ENCODE assay signal across 8 mouse cellular contexts in the genomic region with DNA sequence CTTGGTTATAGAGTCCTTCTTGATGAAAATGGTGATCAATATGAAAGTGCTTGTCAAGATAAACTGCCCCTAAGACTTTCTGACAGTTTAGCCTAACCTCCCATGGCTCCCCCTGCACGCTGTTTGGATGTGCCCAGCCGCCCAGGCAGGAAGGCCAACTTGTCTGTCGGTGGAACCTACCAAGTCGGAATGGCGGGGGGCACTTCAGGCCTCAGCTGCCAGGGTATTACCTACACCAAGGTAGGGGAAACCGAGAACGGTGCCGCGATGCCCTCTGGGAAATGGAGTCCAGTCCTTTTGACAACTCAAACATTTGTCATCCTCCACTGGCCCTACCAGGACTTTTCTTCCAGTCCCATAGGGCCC. TPM values are rescaled to one million over a fixed set of nuclear protein-coding genes. Genes with fewer than 3 reads are reported as not detected.
DNase-seq lines count a peak whose midpoint lies in the region; ATAC-seq and TF ChIP-seq lines count a peak whose summit lies in the region.

No protein-coding gene starts in this region.

- H3K4me3 ChIP-seq in G1E (ENCODE audit: low read depth, low read length) = peak overlapping the region; percentile 85
- H3K4me3 ChIP-seq in forebrain, embryonic 16.5 days (replicated peaks; ENCODE audit: low read length) = peak overlapping the region; percentile 96
- peak overlapping the region; percentile 80 for H3K4me3 ChIP-seq in lung, embryonic 15.5 days

- peak overlapping the region; percentile 98 for H3K4me2 ChIP-seq in forebrain, embryonic 16.5 days (ENCODE audit: low read length)
- H3K4me2 ChIP-seq in lung, embryonic 15.5 days = peak overlapping the region; percentile 84

- H3K36me3 ChIP-seq in G1E (replicated peaks) = peaks cover 15% of the 10 kb centered on the region
- H3K36me3 ChIP-seq in forebrain, embryonic 16.5 days (ENCODE audit: control insufficient read depth, insufficient read depth) = no peaks in the 10 kb centered on the region
- H3K36me3 ChIP-seq in lung, embryonic 15.5 days = no peaks in the 10 kb centered on the region

- no peak for TF ChIP-seq CTCF in G1E (IDR thresholded peaks at IDR 0.05; ENCODE audit: low read depth, low read length)

- no peaks in the 10 kb centered on the region for H3K9me3 ChIP-seq in G1E (replicated peaks)
- no peaks in the 10 kb centered on the region for H3K9me3 ChIP-seq in forebrain, embryonic 16.5 days (ENCODE audit: control insufficient read depth, low read length)
- H3K9me3 ChIP-seq in lung, embryonic 15.5 days = no peaks in the 10 kb centered on the region

- peak; percentile 81 for ATAC-seq in G1E (ENCODE audit: extremely low read depth, insufficient number of reproducible peaks, low FRiP score, poor library complexity, severe bottlenecking)
- ATAC-seq in forebrain, embryonic 16.5 days = peak; percentile 96
- ATAC-seq in lung, embryonic 15.5 days (ENCODE audit: borderline replicate concordance, extremely low read depth, low FRiP score, low TSS enrichment) = peak; percentile 95

- peaks cover 41% of the 10 kb centered on the region for H3K4me1 ChIP-seq in G1E (ENCODE audit: insufficient read depth, low read depth, low read length)
- H3K4me1 ChIP-seq in forebrain, embryonic 16.5 days (replicated peaks; ENCODE audit: control insufficient read depth, insufficient read depth, low read length) = peaks cover 28% of the 10 kb centered on the region
- H3K4me1 ChIP-seq in lung, embryonic 15.5 days = peaks cover 14% of the 10 kb centered on the region

- H3K9ac ChIP-seq in forebrain, embryonic 16.5 days (replicated peaks; ENCODE audit: low read depth, low read length) = peak overlapping the region; percentile 83
- H3K9ac ChIP-seq in lung, embryonic 15.5 days = peak overlapping the region; percentile 60

- peak; percentile 87 for DNase-seq in G1E (ENCODE audit: low spot score)
- peak; percentile 98 to 100 for DNase-seq in cerebellum, adult 18-20 months
- DNase-seq in heart, postnatal 4 days = peak; percentile 90
- DNase-seq in layer of hippocampus, adult 8-10 months (ENCODE audit: low spot score in 2 of 2) = peak; percentile 95 to 97
- peak; percentile 83 for DNase-seq in ovary, adult 18-20 months (ENCODE audit: low spot score)
- DNase-seq in thymus, postnatal 0 days (ENCODE audit: low spot score) = peak; percentile 98

- WGBS in forebrain, embryonic 16.5 days = under 1% methylated on average over 9 of the region's 9 CpGs
- under 1% methylated on average over 9 of the region's 9 CpGs for WGBS in lung, embryonic 15.5 days

- no peaks in the 10 kb centered on the region for H3K27me3 ChIP-seq in G1E (ENCODE audit: insufficient read depth, low read length)
- H3K27me3 ChIP-seq in forebrain, embryonic 16.5 days (replicated peaks; ENCODE audit: control insufficient read depth, insufficient read depth, low read length) = no peaks in the 10 kb centered on the region
- no peaks in the 10 kb centered on the region for H3K27me3 ChIP-seq in lung, embryonic 15.5 days

- H3K27ac ChIP-seq in forebrain, embryonic 16.5 days (ENCODE audit: low read length) = peak overlapping the region; percentile 95
- H3K27ac ChIP-seq in lung, embryonic 15.5 days = peak overlapping the region; percentile 54

RNA-seq across cellular contexts. Expression of a gene that starts 0.5 kb away (rescaled TPM):
- total RNA-seq in G1E (2014; fragmentation: Nextera tagmentation) (26.7 and 33.2 TPM in 2 replicates), G1E (2017) (18.0 and 22.5 TPM in 2 replicates)
- 8.2 and 10.4 TPM in 2 replicates for polyA plus RNA-seq in G1E (2012)
- polyA plus RNA-seq in forebrain, embryonic 16.5 days (2015; fragmentation: Nextera tagmentation; extraction: Ambion mirVana) = 49.3 and 59.4 TPM in 2 replicates
- total RNA-seq in heart, postnatal 4 days (2021) = 1 to 10 TPM; 5.2 to 5.5 TPM
- total RNA-seq in layer of hippocampus, adult 8-10 months (2022) = 100 to 1,000 TPM; 202 to 259 (median 228) TPM
- 9.4 and 10.9 TPM in 2 replicates for polyA plus RNA-seq in lung, embryonic 15.5 days (2015; fragmentation: Nextera tagmentation; extraction: Ambion mirVana)
- 15.9 and 27.0 TPM in 2 replicates for polyA plus RNA-seq in thymus, postnatal 0 days (2015; fragmentation: Nextera tagmentation; extraction: Ambion mirVana)

RNA-seq across cellular contexts. Expression of a gene that starts 19.5 kb away (rescaled TPM):
- total RNA-seq in G1E (2014; fragmentation: Nextera tagmentation) (not detected in 2 replicates), G1E (2017) (0.38 and 0.52 TPM in 2 replicates)
- polyA plus RNA-seq in G1E (2012) = 0.18 and 0.27 TPM in 2 replicates
- 2.4 and 2.6 TPM in 2 replicates for polyA plus RNA-seq in forebrain, embryonic 16.5 days (2015; fragmentation: Nextera tagmentation; extraction: Ambion mirVana)
- 1 to 10 TPM; 1.6 to 2.7 TPM for total RNA-seq in heart, postnatal 4 days (2021)
- 1 to 10 TPM; 3.7 to 5.8 (median 4.3) TPM for total RNA-seq in layer of hippocampus, adult 8-10 months (2022)
- 20.9 and 22.8 TPM in 2 replicates for polyA plus RNA-seq in lung, embryonic 15.5 days (2015; fragmentation: Nextera tagmentation; extraction: Ambion mirVana)
- 7.2 and 9.6 TPM in 2 replicates for polyA plus RNA-seq in thymus, postnatal 0 days (2015; fragmentation: Nextera tagmentation; extraction: Ambion mirVana)

RNA-seq across cellular contexts. Expression of a gene that starts 19.6 kb away (rescaled TPM):
- total RNA-seq in G1E (2014; fragmentation: Nextera tagmentation) (19.5 and 21.1 TPM in 2 replicates), G1E (2017) (9.6 and 17.2 TPM in 2 replicates)
- 4.0 and 5.3 TPM in 2 replicates for polyA plus RNA-seq in G1E (2012)
- 37.6 and 39.0 TPM in 2 replicates for polyA plus RNA-seq in forebrain, embryonic 16.5 days (2015; fragmentation: Nextera tagmentation; extraction: Ambion mirVana)
- total RNA-seq in heart, postnatal 4 days (2021) = 10 to 100 TPM; 21.0 to 21.8 TPM
- 10 to 100 TPM; 54.9 to 64.9 (median 59.8) TPM for total RNA-seq in layer of hippocampus, adult 8-10 months (2022)
- 27.6 and 30.6 TPM in 2 replicates for polyA plus RNA-seq in lung, embryonic 15.5 days (2015; fragmentation: Nextera tagmentation; extraction: Ambion mirVana)
- 15.5 and 15.6 TPM in 2 replicates for polyA plus RNA-seq in thymus, postnatal 0 days (2015; fragmentation: Nextera tagmentation; extraction: Ambion mirVana)

RNA-seq across cellular contexts. Expression of a gene that starts 53.7 kb away (rescaled TPM):
- total RNA-seq in G1E (2014; fragmentation: Nextera tagmentation) = 12.9 and 18.7 TPM in 2 replicates
- total RNA-seq in G1E (2017) = 15.2 and 18.5 TPM in 2 replicates
- polyA plus RNA-seq in G1E (2012) = 1.3 and 1.5 TPM in 2 replicates
- polyA plus RNA-seq in forebrain, embryonic 16.5 days (2015; fragmentation: Nextera tagmentation; extraction: Ambion mirVana) = 16.6 and 17.0 TPM in 2 replicates
- total RNA-seq in heart, postnatal 4 days (2021) = 1 to 10 TPM; 5.0 to 5.1 TPM
- 10 to 100 TPM; 11.2 to 12.4 (median 11.9) TPM for total RNA-seq in layer of hippocampus, adult 8-10 months (2022)
- 19.7 and 20.4 TPM in 2 replicates for polyA plus RNA-seq in lung, embryonic 15.5 days (2015; fragmentation: Nextera tagmentation; extraction: Ambion mirVana)
- polyA plus RNA-seq in thymus, postnatal 0 days (2015; fragmentation: Nextera tagmentation; extraction: Ambion mirVana) = 33.7 and 35.8 TPM in 2 replicates

Comparison
In these comparisons a context has a peak if more than half of its experiments do, and no peak if none do; other contexts are left out.
1. Peak in every context shown above with its lines: DNase-seq, ATAC-seq, H3K4me3 ChIP-seq and H3K27ac ChIP-seq.